Mouse (Mus musculus): ENCODE measurements around the gene Plppr2.

Plppr2 gene

GRCm38 (mm10) chr9:21961366-21961980, 24.6 kb downstream of the Plppr2 start:
- DNase-seq (ENCODE audit: low read depth, low spot score): no peak

DNA sequence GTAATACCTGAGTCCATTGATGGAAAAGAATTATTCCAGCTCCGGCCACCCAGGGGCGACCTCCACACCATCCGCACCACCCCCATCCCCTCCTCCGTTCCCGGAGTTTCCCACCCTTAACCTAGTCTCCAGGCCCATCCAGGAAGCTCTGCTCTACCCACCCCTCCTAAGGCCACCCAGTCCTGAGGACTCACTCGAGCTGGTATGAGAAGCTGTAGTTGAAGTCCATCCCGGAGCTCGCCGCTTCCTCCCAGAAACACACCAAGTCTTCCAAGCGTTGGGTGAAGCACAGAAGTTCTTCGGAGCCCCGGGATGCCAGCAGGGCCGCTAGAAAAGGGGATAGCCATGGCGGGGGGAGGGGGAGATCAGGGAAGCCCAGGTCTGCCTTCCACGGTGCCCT, 25.2 kb downstream of the Plppr2 start:
- no peak for DNase-seq (ENCODE audit: low read depth, low spot score)

GRCm38 (mm10) chr9:21962416-21963059, 25.7 kb downstream of the Plppr2 start:
- DNase-seq (ENCODE audit: low read depth, low spot score): peak; percentile 85

- no peak for DNase-seq (ENCODE audit: low read depth, low spot score)
These were observed 26.6 kb downstream of the Plppr2 start, which contains the start of gene Epor for GRCm38 (mm10) chr9:21963417-21963816. Gene Epor (minus strand): TSS chr9:21963506.

GRCm38 (mm10) chr9:21968883-21969282, 32.0 kb downstream of the Plppr2 start:
- DNase-seq (ENCODE audit: low read depth, low spot score): no peak

- no peak for DNase-seq (ENCODE audit: low read depth, low spot score)
These were observed 32.5 kb downstream of the Plppr2 start for GRCm38 (mm10) chr9:21969304-21969703.

- no peak for DNase-seq (ENCODE audit: low read depth, low spot score)
These were observed 39.9 kb downstream of the Plppr2 start for GRCm38 (mm10) chr9:21976626-21977175.

- DNase-seq (ENCODE audit: low read depth, low spot score): no peak
These were observed 40.5 kb downstream of the Plppr2 start for GRCm38 (mm10) chr9:21977331-21977730.

GRCm38 (mm10) chr9:21977972-21978371, 41.1 kb downstream of the Plppr2 start:
- peak; percentile 49 for DNase-seq (ENCODE audit: low read depth, low spot score)

- DNase-seq (ENCODE audit: low read depth, low spot score): peak; percentile 62
These were observed 41.7 kb downstream of the Plppr2 start for GRCm38 (mm10) chr9:21978398-21979128.

- no peak for DNase-seq (ENCODE audit: low read depth, low spot score)
These were observed 47.1 kb downstream of the Plppr2 start for GRCm38 (mm10) chr9:21983911-21984310.

- DNase-seq (ENCODE audit: low read depth, low spot score): peak; percentile 28
These were observed 50.9 kb downstream of the Plppr2 start for GRCm38 (mm10) chr9:21987592-21988342.

GRCm38 (mm10) chr9:21988421-21989101, 51.7 kb downstream of the Plppr2 start:
- DNase-seq (ENCODE audit: low read depth, low spot score): peak; percentile 24

DNA sequence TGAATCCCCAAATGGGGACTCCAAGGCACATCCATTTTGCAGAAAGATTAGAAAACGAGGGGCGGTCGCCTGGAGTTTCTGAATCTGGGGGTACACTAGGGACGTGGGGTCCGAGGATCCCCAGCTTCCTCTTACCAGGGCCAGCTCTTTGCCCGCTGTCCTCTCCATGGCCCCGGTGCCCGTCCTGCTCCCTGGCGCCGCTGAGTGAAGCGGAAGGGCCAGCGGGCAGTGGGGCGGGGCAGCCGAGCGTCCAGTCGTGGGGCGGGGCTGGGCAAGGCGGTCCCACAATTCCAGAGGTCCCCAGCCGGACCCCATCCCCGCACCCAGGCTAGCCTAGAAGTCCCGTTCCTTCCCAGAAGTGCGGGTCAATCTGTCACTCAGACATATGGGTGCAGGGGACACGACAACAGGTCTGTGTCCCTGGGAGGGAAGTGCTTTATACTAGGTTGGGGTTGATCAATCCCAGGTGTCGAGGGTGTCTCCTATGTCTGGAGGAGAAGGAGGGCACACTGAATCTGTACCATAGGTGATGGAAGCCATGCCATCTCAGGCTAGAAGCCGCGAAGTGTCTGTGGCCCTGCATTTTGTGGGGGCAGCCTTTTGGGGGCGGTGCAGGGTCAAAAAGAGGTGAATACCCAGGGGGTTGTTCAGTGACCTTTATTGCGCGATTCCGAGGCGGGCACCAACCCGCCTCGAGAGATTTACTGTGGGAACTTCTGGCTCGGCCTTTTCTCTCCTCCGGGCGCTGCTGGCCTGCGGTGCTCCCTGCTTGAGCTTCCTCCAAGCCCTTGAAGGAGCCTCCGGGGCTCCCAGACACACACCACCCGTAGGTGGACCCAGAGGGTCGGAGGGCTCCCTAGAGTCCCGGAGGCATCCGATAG, 52.6 kb downstream of the Plppr2 start, which contains the start of gene Rgl3:
Rgl3 (minus strand) TSS at position 217 of the 881 bp plus-strand sequence.
- DNase-seq (ENCODE audit: low read depth, low spot score): no peak

DNA sequence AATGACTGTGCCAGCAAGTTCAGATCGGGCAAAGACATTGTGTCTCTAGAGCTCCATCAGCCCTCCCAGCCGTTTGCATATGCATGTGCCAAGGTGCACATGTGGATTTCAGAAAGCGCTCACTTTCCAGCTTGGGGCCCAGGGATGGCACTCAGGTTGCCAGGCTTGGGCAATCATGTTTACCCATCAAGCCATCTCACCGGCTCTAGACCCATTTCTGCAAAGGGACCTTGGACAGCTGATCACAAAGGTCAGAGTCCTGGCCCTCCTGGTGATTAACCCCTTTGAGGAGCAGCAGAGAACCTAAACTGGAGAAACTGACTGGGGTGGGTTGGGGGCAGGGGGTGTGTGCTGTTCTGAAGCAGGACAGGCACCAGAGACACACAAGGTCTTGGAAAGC, 55.4 kb downstream of the Plppr2 start:
- DNase-seq (ENCODE audit: low read depth, low spot score): no peak

GRCm38 (mm10) chr9:21996178-21996867, 59.5 kb downstream of the Plppr2 start:
- DNase-seq (ENCODE audit: low read depth, low spot score): no peak

Data from R1 (cell line).